Mouse (Mus musculus): ENCODE results near the gene Slc25a23.
"Not testable (repeated sequence)": the region's sequence is repeated elsewhere in the genome, so short reads cannot be mapped to it uniquely, and the experiment has no call there.

Gene Slc25a23

GRCm38 (mm10) chr17:57070699-57071098, 11.0 kb upstream of the Slc25a23 start:
- no peak for DNase-seq

GRCm38 (mm10) chr17:57070272-57070671, 10.6 kb upstream of the Slc25a23 start:
- DNase-seq = no peak

- no peak for DNase-seq
Measured at GRCm38 (mm10) chr17:57066908-57067307, 7.2 kb upstream of the Slc25a23 start.

GRCm38 (mm10) chr17:57063031-57063430, 3.4 kb upstream of the Slc25a23 start:
- peak; percentile 42 for DNase-seq

GRCm38 (mm10) chr17:57062548-57062947, 2.9 kb upstream of the Slc25a23 start:
- peak; percentile 49 for DNase-seq

- peak; percentile 52 for DNase-seq
Measured at GRCm38 (mm10) chr17:57062011-57062521, 2.4 kb upstream of the Slc25a23 start.

GRCm38 (mm10) chr17:57061069-57061468, 1.4 kb upstream of the Slc25a23 start:
- DNase-seq = peak; percentile 74

- peak; percentile 99 for DNase-seq
Measured at GRCm38 (mm10) chr17:57060231-57060801, 653 bp upstream of the Slc25a23 start.

GRCm38 (mm10) chr17:57058891-57059485, 675 bp downstream of the Slc25a23 start, which contains the start of gene Crb3:
TSS of gene Crb3 (plus strand) at chr17:57059105.
- peak; percentile 77 for DNase-seq

GRCm38 (mm10) chr17:57056246-57056645, 3.4 kb downstream of the Slc25a23 start:
- no peak for DNase-seq

- not testable (repeated sequence) for DNase-seq
Measured at GRCm38 (mm10) chr17:57051679-57052078, 8.0 kb downstream of the Slc25a23 start.

GRCm38 (mm10) chr17:57048816-57049215, 10.8 kb downstream of the Slc25a23 start:
- no peak for DNase-seq

GRCm38 (mm10) chr17:57047406-57047805, 12.3 kb downstream of the Slc25a23 start:
- DNase-seq = no peak

- no peak for DNase-seq
Measured at GRCm38 (mm10) chr17:57041554-57041953, 18.1 kb downstream of the Slc25a23 start, which contains the start of gene Slc25a41. TSS of gene Slc25a41 (minus strand) at chr17:57041654.

- no peak for DNase-seq
Measured at GRCm38 (mm10) chr17:57038978-57039377, 20.7 kb downstream of the Slc25a23 start.

GRCm38 (mm10) chr17:57032854-57033253, 26.8 kb downstream of the Slc25a23 start:
- DNase-seq = peak; percentile 66

GRCm38 (mm10) chr17:57031661-57032420, 27.8 kb downstream of the Slc25a23 start:
- DNase-seq = peak; percentile 100

GRCm38 (mm10) chr17:57030931-57031660, 28.6 kb downstream of the Slc25a23 start, which contains the start of gene Khsrp:
TSS of gene Khsrp (minus strand) at chr17:57031522.
- peak; percentile 70 for DNase-seq

GRCm38 (mm10) chr17:57029691-57030090, 30.0 kb downstream of the Slc25a23 start:
- no peak for DNase-seq

GRCm38 (mm10) chr17:57027471-57027870, 32.2 kb downstream of the Slc25a23 start:
- no peak for DNase-seq

- no peak for DNase-seq
Measured at GRCm38 (mm10) chr17:57020960-57021359, 38.7 kb downstream of the Slc25a23 start.

- DNase-seq = no peak
Measured at GRCm38 (mm10) chr17:57019693-57020092, 40.0 kb downstream of the Slc25a23 start.

All from cerebellum, adult 9-10 months (tissue).